Mouse (Mus musculus) heart, adult 18-20 months (tissue): ENCODE data around the gene Gm11011. TPM values are rescaled to one million over a fixed set of nuclear protein-coding genes. Genes with fewer than 3 reads are reported as not detected.
"Not testable (repeated sequence)": the region's sequence is repeated elsewhere in the genome, so short reads cannot be mapped to it uniquely, and the experiment has no call there.

Experiments used
- DNase-seq, 2 experiments: peaks; one replicate each; pipeline ENCODE4 v3.0.0; 2021 to 2022; ENCODE audit warnings: mixed read lengths in 1 of 2
- long read RNA-seq, 2 experiments: library from polyadenylated mRNA; stranded (forward); transcript quantifications; one replicate each; pipeline ENCODE4 v2.0.0; 2021
- total RNA-seq, 2 experiments: library from RNA; stranded (reverse); gene quantifications; 2 replicates each; pipeline ENCODE4 v1.2.3; 2021

Gm11011 gene
- total RNA-seq: not detected
- long read RNA-seq, experiment 1: 0 reads
- long read RNA-seq, experiment 2: 0 reads

- DNase-seq: not testable (repeated sequence)
Observed at GRCm38 (mm10) chr2:169587645-169588044, at the start of gene Gm11011. Gene Gm11011, minus strand, starts transcription at chr2:169587745.

- no peak for DNase-seq
Observed at GRCm38 (mm10) chr2:169636414-169636813, 48.9 kb upstream of the Gm11011 start.

DNA sequence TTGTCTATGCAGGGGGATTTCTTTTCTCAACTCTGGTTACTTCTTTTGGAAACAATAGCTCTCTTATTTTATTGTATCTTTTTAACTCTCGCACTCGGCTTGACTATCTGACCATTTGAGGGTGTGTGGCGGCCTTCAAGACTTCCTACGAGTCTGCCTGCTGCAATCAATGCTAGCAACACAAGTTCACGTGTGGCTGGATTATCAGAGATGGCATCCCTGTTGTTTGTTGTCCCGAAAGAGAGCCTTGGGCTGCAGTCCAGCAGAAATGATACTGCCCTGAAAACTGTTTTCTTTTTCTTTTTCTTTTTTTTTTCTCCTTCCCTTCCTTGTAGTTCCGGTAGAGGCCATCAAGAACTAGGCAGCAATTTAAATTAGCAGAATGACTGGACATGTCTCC lies 47.9 kb upstream of the Gm11011 start:
- DNase-seq: peak in 1 of 2 experiments; percentile 29

GRCm38 (mm10) chr2:169634619-169635382 lies 47.3 kb upstream of the Gm11011 start:
- DNase-seq: peak in 1 of 2 experiments; percentile 28

DNA sequence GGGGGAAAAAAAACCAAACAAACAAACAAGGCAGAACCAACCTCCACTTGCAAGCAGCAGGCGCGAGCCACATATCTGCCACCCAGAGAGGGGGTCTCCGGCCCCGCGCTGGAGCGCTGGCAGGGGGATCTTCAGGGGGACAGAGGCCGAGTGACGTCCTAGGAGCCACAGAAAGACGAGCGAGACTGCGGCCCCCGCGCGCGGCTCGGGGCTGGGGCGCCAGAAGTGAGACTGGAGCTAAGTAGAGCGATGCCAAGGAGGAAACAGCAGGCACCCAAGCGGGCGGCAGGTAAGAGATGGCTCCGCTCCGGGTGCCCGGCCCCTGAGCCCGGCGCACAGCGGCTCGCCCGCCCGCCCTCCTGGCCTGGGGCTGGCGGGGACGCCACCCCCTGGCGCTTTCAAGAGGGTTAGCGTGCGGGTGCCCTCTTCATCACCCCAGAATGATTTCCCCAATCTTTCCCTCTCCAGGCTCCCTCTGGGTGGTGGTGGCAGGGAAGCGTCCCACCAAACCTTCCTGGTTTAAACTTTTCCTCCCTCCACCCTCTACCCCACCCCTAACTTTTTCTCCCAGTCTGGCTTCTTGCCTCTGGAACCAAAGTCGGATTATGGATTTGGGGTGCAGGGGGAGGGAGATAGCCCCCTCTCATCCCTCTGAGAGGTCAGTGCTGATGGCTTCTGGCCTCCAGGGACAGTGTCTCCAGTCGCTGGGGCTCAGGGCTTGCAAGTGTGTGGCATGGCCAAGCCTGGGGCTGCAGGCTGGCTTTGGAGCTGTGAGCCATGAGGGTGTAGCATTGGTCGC lies 46.1 kb upstream of the Gm11011 start:
- peak; percentile 44 to 61 for DNase-seq

GRCm38 (mm10) chr2:169632338-169633151 lies 45.0 kb upstream of the Gm11011 start, which contains the start of gene Tshz2:
Gene Tshz2, plus strand, starts transcription at chr2:169633013.
- DNase-seq: peak; percentile 75 to 81

- no peak for DNase-seq
Observed at GRCm38 (mm10) chr2:169630070-169630469, 42.5 kb upstream of the Gm11011 start.

- DNase-seq: no peak
Observed at GRCm38 (mm10) chr2:169621201-169621710, 33.7 kb upstream of the Gm11011 start.

- DNase-seq: no peak
Observed at GRCm38 (mm10) chr2:169615998-169616397, 28.5 kb upstream of the Gm11011 start.

DNA sequence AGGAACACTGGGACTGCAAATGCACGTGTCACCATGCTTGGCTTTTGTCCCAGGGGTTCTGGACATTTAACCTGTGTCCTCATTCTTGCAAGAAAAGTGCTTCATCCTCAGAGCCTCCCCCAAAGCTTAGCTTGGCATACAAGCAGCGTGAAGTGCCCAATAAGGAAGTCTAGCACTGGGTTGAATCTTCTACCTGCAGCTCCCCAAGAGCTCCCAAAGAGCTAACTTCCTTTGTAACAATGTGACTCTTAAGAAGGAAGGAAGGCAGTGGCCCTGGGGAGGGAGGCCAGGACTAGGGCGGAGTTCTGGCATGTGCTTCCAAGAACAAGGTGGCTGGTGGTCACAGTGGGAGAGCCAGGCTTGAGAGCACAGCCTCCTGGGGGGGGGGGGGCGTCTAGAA lies 27.1 kb upstream of the Gm11011 start:
- no peak for DNase-seq

DNA sequence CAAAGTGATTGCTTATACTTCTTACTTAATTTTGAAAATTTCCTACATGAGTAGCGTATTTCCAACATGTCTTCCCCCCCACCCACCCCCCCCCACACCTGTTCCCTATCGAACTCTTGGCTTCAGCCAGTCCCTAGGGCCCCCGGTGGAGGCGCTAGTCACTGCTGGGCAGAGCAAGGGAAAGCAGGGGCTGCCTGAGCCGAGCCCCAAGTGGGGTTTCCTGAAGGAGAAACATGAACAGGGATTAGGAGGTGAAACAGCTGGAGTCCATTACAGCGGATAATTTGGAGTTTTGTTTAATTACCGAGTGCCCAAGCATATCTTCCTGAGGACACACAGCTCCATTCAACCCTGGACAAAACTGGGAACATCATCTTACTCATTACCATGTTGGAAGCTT lies 24.0 kb upstream of the Gm11011 start:
- DNase-seq: no peak

- DNase-seq: no peak
Observed at GRCm38 (mm10) chr2:169610882-169611281, 23.3 kb upstream of the Gm11011 start.

DNA sequence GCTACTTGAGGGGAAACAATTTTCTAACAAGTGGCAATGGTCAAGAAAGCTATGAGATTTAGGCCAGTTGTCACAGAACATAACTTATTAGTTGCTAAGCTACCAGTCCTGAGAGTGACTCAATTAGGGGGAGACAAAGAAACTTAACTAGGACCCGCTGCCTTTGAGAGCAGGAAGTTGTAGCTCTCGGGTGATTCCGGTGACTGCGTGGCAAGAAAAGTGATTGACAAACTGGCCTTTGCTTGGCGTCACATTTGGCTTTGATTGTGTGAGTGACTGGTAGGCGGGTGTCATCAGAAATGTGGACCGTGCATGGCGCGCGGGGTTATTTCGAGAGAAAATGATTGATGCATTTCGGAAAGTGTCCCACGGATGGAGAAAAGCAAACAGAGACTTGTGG lies 22.4 kb upstream of the Gm11011 start:
- DNase-seq: no peak

GRCm38 (mm10) chr2:169607787-169608186 lies 20.2 kb upstream of the Gm11011 start:
- DNase-seq: no peak

DNA sequence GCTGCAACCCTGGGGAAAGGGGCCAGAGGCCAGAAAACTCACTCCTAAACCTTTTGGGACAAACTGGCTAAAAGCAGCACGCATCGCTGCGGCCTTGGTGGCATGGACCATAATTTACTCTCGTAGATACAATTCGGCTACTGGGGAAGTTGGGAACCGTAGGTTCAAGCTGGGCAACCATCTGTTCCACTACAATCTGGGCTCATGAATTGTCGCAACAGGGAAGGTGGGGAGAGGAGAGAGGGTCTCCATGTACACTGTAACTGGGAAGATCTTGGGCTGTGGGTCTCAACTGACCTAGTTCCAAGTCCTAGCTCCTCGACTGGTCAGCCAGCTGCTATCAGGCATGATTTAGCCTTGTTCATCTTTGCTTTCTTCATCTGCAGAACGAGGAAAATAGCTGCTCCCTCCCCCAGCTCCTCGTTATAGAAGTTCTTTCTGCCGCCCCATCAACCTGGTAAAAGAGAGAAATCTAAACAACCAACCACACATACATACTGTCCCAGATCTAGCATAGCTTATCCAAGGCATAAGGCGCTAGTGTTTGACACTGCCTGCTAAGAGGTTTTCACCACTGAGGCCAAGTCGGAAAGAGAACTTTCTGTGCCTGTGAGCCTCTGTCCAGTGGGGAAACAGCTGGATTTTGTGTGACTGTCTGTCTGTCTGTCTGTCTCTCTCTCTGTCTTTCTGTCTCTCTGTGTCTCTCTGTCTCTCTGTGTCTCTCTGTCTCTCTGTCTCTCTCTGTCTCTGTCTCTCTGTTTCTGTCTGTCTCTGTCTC lies 19.5 kb upstream of the Gm11011 start:
- DNase-seq: no peak

DNA sequence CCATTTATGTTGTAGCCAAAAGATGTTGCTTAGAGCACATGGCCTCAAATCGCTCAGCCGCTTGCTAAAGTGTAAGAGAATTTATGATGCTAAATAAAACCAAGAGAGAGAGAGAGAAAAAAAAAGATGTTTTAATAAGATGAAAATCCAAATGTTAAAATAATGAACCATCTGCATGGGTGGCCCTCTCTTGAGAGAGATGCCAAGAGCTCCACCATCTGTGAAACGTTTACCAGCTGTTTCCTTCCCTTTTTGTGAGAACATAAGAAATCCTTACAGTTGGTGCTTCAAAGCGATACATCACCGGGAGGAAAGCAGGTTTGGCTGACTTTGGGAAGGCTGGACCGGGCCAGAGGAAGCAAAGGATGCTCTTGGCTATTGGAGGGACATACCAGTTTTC lies 12.6 kb upstream of the Gm11011 start:
- DNase-seq: no peak

- DNase-seq: no peak
Observed at GRCm38 (mm10) chr2:169599591-169599990, 12.0 kb upstream of the Gm11011 start.

DNA sequence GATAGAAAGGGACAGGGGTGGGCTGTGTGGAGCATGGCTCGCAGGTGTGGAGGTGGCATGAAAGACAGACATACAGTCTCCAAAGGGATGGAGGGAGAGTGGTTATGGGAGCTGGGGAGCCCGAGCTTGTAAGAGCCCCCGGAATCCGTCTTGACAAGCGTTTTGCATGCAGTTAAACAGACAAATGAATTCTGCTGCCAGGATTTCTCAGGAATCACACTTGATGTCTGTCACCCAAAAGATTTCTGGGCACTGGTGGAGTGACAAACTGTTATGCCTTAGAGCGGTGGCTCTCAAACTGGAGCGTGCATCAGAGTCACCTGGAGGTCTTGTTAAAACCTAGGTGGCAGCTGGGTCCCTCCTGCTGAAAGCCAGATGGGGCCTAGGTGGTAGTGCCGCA lies 10.4 kb upstream of the Gm11011 start:
- DNase-seq: no peak

- DNase-seq: no peak
Observed at GRCm38 (mm10) chr2:169597357-169597756, 9.8 kb upstream of the Gm11011 start.

DNA sequence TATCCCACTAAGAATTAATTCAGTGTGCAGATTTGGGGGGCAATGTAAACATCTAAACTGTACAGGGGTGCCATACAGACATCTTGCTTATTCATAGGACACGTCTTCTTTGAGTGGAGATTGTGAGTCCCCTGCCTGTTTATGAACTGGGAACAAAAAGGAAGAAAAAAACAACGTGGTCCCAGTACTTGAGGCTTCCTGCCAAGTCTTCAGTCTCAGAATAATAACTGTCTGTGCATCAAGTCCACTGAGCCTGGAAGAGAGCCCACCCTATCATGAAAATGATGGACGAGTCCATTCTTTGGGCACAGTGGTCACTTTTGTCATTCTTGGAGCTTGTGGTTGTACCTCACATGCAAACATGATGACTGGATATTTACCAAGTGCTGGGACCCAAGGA lies 6.2 kb upstream of the Gm11011 start:
- DNase-seq: no peak

DNA sequence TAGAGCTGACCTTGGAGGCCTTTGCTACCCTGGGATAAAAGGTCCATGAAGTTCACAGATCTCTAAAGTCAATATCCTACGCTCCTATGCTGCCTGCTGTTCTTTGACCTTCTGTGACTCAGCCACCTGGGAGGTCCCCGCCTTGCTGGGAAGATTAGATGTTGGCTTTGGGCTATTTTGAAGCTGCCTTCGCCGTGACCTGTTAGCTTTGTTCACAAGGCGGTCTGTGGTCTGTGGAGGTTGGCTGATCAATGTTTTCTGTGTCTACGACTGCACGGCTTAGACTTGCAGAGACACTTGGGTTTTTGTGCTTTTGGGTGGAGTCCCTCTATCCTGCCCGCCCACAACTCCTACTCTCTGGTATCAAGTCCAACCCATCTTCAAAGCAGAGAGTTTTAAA lies 2.9 kb upstream of the Gm11011 start:
- DNase-seq: no peak
